Mouse (Mus musculus): ENCODE measurements around the gene Cdh1.

DNA sequence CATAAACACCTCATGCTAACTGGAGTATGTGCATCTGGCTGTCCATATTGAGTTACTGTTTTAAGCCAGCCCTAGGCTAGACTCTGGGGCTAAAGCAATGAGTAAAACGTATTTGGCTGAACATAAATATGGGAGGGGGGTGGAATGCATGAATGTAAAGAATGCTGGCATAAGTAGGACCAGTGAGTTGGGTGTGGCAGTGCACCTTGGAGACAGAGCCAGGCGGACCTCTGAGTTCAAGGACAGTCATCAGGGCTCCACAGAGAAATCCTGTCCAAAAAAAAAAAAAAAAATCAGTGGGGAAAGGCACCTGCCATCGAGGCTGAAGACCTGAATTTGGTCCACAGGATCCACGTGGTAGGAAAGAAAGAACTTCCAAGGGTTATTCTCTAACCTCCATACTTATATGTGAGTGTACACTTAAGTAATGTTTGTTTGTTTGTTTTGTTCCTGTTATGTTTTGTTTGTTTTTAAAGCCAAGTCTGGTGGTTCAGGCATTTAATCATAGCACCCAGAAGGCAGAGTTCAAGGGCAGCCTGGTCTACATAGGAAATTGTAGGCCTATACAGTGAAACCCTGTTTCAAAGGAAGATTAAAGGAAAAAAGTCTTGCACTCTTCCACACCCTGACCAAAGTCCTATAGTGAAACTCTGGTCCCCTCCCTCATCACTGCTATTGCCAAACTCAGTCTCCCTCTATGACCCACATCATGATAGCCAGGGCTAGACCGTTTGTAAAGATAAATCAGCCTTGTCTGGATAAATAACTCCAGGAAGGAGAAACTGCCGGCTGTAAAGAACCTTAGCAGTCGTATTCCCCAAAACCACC, 6.1 kb downstream of the Cdh1 start:
- TF ChIP-seq CTCF (IDR thresholded peaks at IDR 0.05; ENCODE audit: low read depth, low read length): no peak
- TF ChIP-seq POLR2A (IDR thresholded peaks at IDR 0.05; ENCODE audit: borderline replicate concordance, low read depth, low read length): no peak

Data from bone marrow macrophage, adult 2 months (primary cell).